Mouse (Mus musculus) ES-E14 (cell line): ENCODE measurements at regions not wholly inside any gene's neighbourhood (a gene's known extent, or its start where the extent isn't known, plus 50 kb on each side); places are given as distances from the start of the nearest gene placed in this dataset.

Experiments
- CHD2 ChIP-seq: IDR thresholded peaks from 2 replicates; pipeline ENCODE4 v1.6.1; 2014; ENCODE audit warnings: mild to moderate bottlenecking, low read depth, low read length, inconsistent platforms
- MAFK ChIP-seq: IDR thresholded peaks from 2 replicates; pipeline ENCODE4 v1.6.1; 2014; ENCODE audit warnings: mild to moderate bottlenecking, low read depth, low read length, inconsistent platforms; ENCODE audit not compliant: insufficient read depth
- ZNF384 ChIP-seq: IDR thresholded peaks from 2 replicates; pipeline ENCODE4 v1.6.1; 2012; ENCODE audit warnings: low read depth, low read length, inconsistent platforms

DNA sequence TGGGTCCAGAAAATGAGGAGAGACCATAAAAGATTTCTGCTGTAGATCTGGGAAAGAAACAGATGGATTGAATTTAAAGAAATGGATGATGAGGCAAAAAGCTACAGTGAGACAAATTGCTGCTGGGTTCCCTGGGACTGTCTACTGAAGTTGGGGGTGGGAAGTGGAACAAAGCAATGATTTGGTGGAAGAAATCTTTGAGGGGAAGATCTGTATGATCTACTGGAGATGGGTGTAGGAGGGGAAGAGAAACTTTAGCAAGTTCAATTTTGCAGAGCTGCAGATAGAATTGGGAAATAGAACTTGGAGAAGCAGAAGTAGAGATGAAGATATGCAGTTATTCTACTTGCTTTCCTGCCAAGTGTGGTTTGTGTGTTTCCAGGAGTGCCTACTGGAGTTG, 5478.8 kb downstream of the 9330182O14Rik start:
- TF ChIP-seq CHD2 (no peak), ZNF384 (no peak), MAFK (no peak)
